In the genomic region with DNA sequence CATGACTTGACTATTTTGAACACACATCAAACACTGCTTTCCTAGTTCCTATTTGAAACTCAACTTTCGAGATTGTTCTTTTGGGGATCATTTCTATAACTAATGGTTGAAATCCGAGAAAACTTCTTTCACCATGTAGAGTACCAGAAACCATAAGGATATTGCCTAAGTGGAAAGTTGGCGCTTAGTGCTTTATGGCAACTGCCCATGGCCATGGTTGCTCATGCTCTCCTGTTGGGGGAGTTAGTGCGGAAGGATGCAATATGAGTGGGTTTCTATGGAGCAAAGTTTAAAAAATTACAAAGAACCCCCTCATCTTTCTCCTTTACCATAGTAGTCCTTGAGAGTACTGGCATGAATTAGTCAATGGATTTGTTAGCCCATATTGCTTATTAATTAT, we compare ENCODE assay signal across 31 mouse cellular contexts.
"Had no signal": no experiment of that assay in that cellular context is flagged by ENCODE, and none has a peak within 500 bp of the region (broad histone marks: within the 10 kb centered on the region; RNA-seq: fewer than 3 reads in every experiment).

No protein-coding gene starts in this region.

- DNase-seq: left cerebral cortex, postnatal 4 days; liver; liver, embryonic 13.5 days; liver, postnatal 0 days; lung, adult 18-20 months; lung, adult 2 months; lung, embryonic 14.5 days; lung, postnatal 10 days; lung, postnatal 14 days; lung, postnatal 36 days; lung, postnatal 4 days; midbrain, embryonic 14.5 days had no signal

- H3K9ac ChIP-seq: limb, embryonic 12.5 days; limb, embryonic 13.5 days; limb, embryonic 15.5 days; liver, embryonic 12.5 days; liver, embryonic 13.5 days; liver, embryonic 14.5 days; liver, embryonic 15.5 days; liver, postnatal 0 days; lung, embryonic 14.5 days; lung, embryonic 15.5 days; midbrain, embryonic 12.5 days; midbrain, embryonic 15.5 days; neural tube, embryonic 12.5 days had no signal

- H3K4me1 ChIP-seq: liver, embryonic 12.5 days; liver, embryonic 13.5 days; liver, embryonic 15.5 days; lung, embryonic 15.5 days; megakaryocyte, embryonic 14.5 days; midbrain, embryonic 10.5 days; neural tube, embryonic 12.5 days had no signal

- ATAC-seq: liver, embryonic 12.5 days; liver, postnatal 0 days; lung, postnatal 0 days; midbrain, embryonic 15.5 days; midbrain, embryonic 16.5 days had no signal

- H3K4me2 ChIP-seq: limb, embryonic 12.5 days; limb, embryonic 13.5 days; limb, embryonic 15.5 days; liver, embryonic 11.5 days; liver, embryonic 12.5 days; liver, embryonic 13.5 days; liver, embryonic 15.5 days; lung, embryonic 14.5 days; lung, embryonic 15.5 days; midbrain, embryonic 12.5 days; midbrain, embryonic 15.5 days; neural tube, embryonic 12.5 days had no signal

- H3K27ac ChIP-seq: left cerebral cortex, adult 2 months; limb, embryonic 10.5 days; limb, embryonic 12.5 days; limb, embryonic 13.5 days; limb, embryonic 15.5 days; liver, embryonic 12.5 days; liver, embryonic 13.5 days; liver, embryonic 14.5 days; liver, embryonic 15.5 days; lung, embryonic 15.5 days; macrophage; midbrain, embryonic 10.5 days; midbrain, embryonic 12.5 days; midbrain, embryonic 15.5 days; neural tube, embryonic 12.5 days had no signal

- H3K4me3 ChIP-seq: left cerebral cortex, adult 2 months; limb, embryonic 10.5 days; limb, embryonic 12.5 days; limb, embryonic 13.5 days; limb, embryonic 15.5 days; liver, embryonic 12.5 days; liver, embryonic 13.5 days; liver, embryonic 15.5 days; lung, embryonic 15.5 days; megakaryocyte, embryonic 14.5 days; midbrain, embryonic 10.5 days; midbrain, embryonic 12.5 days; midbrain, embryonic 15.5 days; myocyte; neural tube, embryonic 12.5 days had no signal

- H3K36me3 ChIP-seq: limb, embryonic 10.5 days; limb, embryonic 12.5 days; limb, embryonic 13.5 days; limb, embryonic 15.5 days; liver, embryonic 12.5 days; liver, embryonic 13.5 days; liver, embryonic 15.5 days; lung, embryonic 15.5 days; midbrain, embryonic 10.5 days; midbrain, embryonic 12.5 days; midbrain, embryonic 15.5 days; neural tube, embryonic 12.5 days had no signal

- H3K9me3 ChIP-seq: limb, embryonic 10.5 days; limb, embryonic 12.5 days; limb, embryonic 13.5 days; limb, embryonic 15.5 days; liver, embryonic 13.5 days; liver, embryonic 15.5 days; lung, embryonic 15.5 days; midbrain, embryonic 10.5 days; midbrain, embryonic 12.5 days; midbrain, embryonic 15.5 days; neural tube, embryonic 12.5 days had no signal

- H3K27me3 ChIP-seq: limb, embryonic 12.5 days; limb, embryonic 13.5 days; limb, embryonic 15.5 days; liver, embryonic 12.5 days; liver, embryonic 13.5 days; liver, embryonic 15.5 days; lung, embryonic 15.5 days; megakaryocyte, embryonic 14.5 days; midbrain, embryonic 12.5 days; midbrain, embryonic 15.5 days; neural tube, embryonic 12.5 days had no signal
